Mouse (Mus musculus) midbrain, embryonic 12.5 days (tissue): Measurements from ENCODE around the gene Zfp345. TPM values are rescaled to one million over a fixed set of nuclear protein-coding genes. Genes with fewer than 3 reads are reported as not detected.
"Not testable (repeated sequence)": the region's sequence is repeated elsewhere in the genome, so short reads cannot be mapped to it uniquely, and the experiment has no call there.

Experiments
- ATAC-seq: fragments of 200-750 bp; cut with Nextera tagmentation; 2 replicates; pipeline ENCODE4 v1.8.0; 2017; ENCODE audit warnings: low read depth, moderate TSS enrichment, moderate library complexity; ENCODE audit not compliant: low FRiP score
- H3K27ac ChIP-seq: fragments of 300-500 bp; sonication (generic); replicated peaks from 2 replicates; pipeline ENCODE4 v1.5.1; 2016; ENCODE audit warnings: mild to moderate bottlenecking
- H3K27me3 ChIP-seq: fragments of 300-500 bp; sonication (generic); 2 replicates; pipeline ENCODE4 v1.6.1; 2016; ENCODE audit warnings: mild to moderate bottlenecking
- H3K36me3 ChIP-seq: fragments of 300-500 bp; sonication (generic); 2 replicates; pipeline ENCODE4 v1.6.1; 2016
- H3K4me1 ChIP-seq: fragments of 300-500 bp; sonication (generic); 2 replicates; pipeline ENCODE4 v1.6.1; 2016
- H3K4me2 ChIP-seq: fragments of 300-500 bp; sonication (generic); replicated peaks from 2 replicates; pipeline ENCODE4 v1.6.1; 2016; ENCODE audit warnings: mild to moderate bottlenecking, moderate library complexity
- H3K4me3 ChIP-seq: fragments of 300-500 bp; sonication (generic); 2 replicates; pipeline ENCODE4 v1.5.1; 2016; ENCODE audit warnings: mild to moderate bottlenecking
- H3K9ac ChIP-seq: fragments of 300-500 bp; sonication (generic); replicated peaks from 2 replicates; pipeline ENCODE4 v1.6.1; 2016; ENCODE audit warnings: mild to moderate bottlenecking, moderate library complexity
- H3K9me3 ChIP-seq: fragments of 300-500 bp; sonication (generic); 2 replicates; pipeline ENCODE4 v1.6.1; 2016; ENCODE audit warnings: mild to moderate bottlenecking
- WGBS: fragments of 180-500 bp; shearing (Covaris S2); methylation state at CpG from one replicate; pipeline ENCODE4 v1.1.7; 2016; 5-methylcytosine and 5-hydroxymethylcytosine counted together
- polyA plus RNA-seq: library from polyadenylated mRNA; unstranded; fragments of >200 nt; fragmentation: Nextera tagmentation; extraction: Ambion mirVana; gene quantifications from 2 replicates; pipeline ENCODE4 v1.2.1, GENCODE M21; 2016

Zfp345 gene
- not detected in 2 replicates for polyA plus RNA-seq

- H3K27me3 ChIP-seq, H3K36me3 ChIP-seq, H3K4me1 ChIP-seq, H3K4me2 ChIP-seq, H3K27ac ChIP-seq, H3K9ac ChIP-seq, H3K9me3 ChIP-seq, ATAC-seq, H3K4me3 ChIP-seq: not testable (repeated sequence)
- WGBS: 78% methylated on average over 8 of the region's 8 CpGs
Measured at GRCm38 (mm10) chr2:150484939-150485778, at the start of gene Zfp345. Zfp345 (minus strand) TSS chr2:150485091.

GRCm38 (mm10) chr2:150525703-150526207 is 40.9 kb upstream of the Zfp345 start:
- peaks cover 18% of the 10 kb centered on the region for H3K27me3 ChIP-seq
- ATAC-seq: peak; percentile 81
- WGBS: 2% methylated on average over 42 of the region's 42 CpGs

GRCm38 (mm10) chr2:150512837-150513236 is 27.9 kb upstream of the Zfp345 start:
- H3K36me3 ChIP-seq: no peaks in the 10 kb centered on the region
- no peak for ATAC-seq
- 83% methylated on average over 3 of the region's 3 CpGs for WGBS
- no peak overlapping the region for H3K4me3 ChIP-seq
- no peak overlapping the region for H3K4me2 ChIP-seq
- H3K27ac ChIP-seq: no peak overlapping the region
- H3K9ac ChIP-seq: no peak overlapping the region
- H3K27me3 ChIP-seq: no peaks in the 10 kb centered on the region
- H3K9me3 ChIP-seq: 0 out of 2 replicates have a peak, but pooled peaks cover 4% of the 10 kb centered on the region
- H3K4me1 ChIP-seq: no peaks in the 10 kb centered on the region

More at GRCm38 (mm10) chr2:150525703-150526207, 40.9 kb upstream of the Zfp345 start:
- H3K4me2 ChIP-seq: peak overlapping the region; percentile 83
- no peaks in the 10 kb centered on the region for H3K36me3 ChIP-seq
- H3K27ac ChIP-seq: no peak overlapping the region
- H3K4me3 ChIP-seq: peak overlapping the region; percentile 46
- H3K9ac ChIP-seq: peak overlapping the region; percentile 37; the same call in 1 of the 2 replicates
- no peaks in the 10 kb centered on the region for H3K9me3 ChIP-seq
- peaks cover 6% of the 10 kb centered on the region for H3K4me1 ChIP-seq

- peak overlapping the region; percentile 32 for H3K4me3 ChIP-seq
- H3K9ac ChIP-seq, H3K27ac ChIP-seq, H3K27me3 ChIP-seq, H3K9me3 ChIP-seq, H3K36me3 ChIP-seq, H3K4me1 ChIP-seq: not testable (repeated sequence)
- 48% methylated on average over 60 of the region's 60 CpGs for WGBS
- peak overlapping the region; percentile 40 for H3K4me2 ChIP-seq
- peak; percentile 47; the same call in 1 of the 2 replicates for ATAC-seq
Measured at GRCm38 (mm10) chr2:150500124-150500973, 15.5 kb upstream of the Zfp345 start.

GRCm38 (mm10) chr2:150493031-150493430 is 8.1 kb upstream of the Zfp345 start:
- ATAC-seq: no peak
- Histone ChIP-seq H3K4me3 (no peak overlapping the region), H3K4me1 (no peaks in the 10 kb centered on the region), H3K9me3 (no peaks in the 10 kb centered on the region), H3K4me2 (no peak overlapping the region), H3K9ac (no peak overlapping the region), H3K36me3 (no peaks in the 10 kb centered on the region), H3K27ac (no peak overlapping the region), H3K27me3 (no peaks in the 10 kb centered on the region)
- WGBS: 69% methylated on average over 2 of the region's 2 CpGs

- WGBS: under 1% methylated on average over 18 of the region's 18 CpGs
- peak within 1 kb of the TSS; percentile 56 for H3K4me2 ChIP-seq
- H3K9me3 ChIP-seq, H3K27me3 ChIP-seq, H3K4me1 ChIP-seq, H3K27ac ChIP-seq, H3K36me3 ChIP-seq: not testable (repeated sequence)
- peak; percentile 100 for ATAC-seq
- peak within 1 kb of the TSS; percentile 53 for H3K4me3 ChIP-seq
- H3K9ac ChIP-seq: peak within 1 kb of the TSS; percentile 63
Measured at GRCm38 (mm10) chr2:150451180-150451919, 33.5 kb downstream of the Zfp345 start, which contains the start of gene Zfp442. Zfp442 (minus strand) TSS chr2:150451486.

- ATAC-seq, H3K9ac ChIP-seq, H3K4me3 ChIP-seq, H3K4me1 ChIP-seq, H3K27ac ChIP-seq, H3K4me2 ChIP-seq, H3K27me3 ChIP-seq: not testable (repeated sequence)
- 100% methylated on average over 1 of the region's 1 CpGs for WGBS
- Histone ChIP-seq H3K9me3 (peaks cover 16% of the 10 kb centered on the region), H3K36me3 (peaks cover 14% of the 10 kb centered on the region)
Measured at GRCm38 (mm10) chr2:150439084-150439483, 45.8 kb downstream of the Zfp345 start.

Other genes with a start within 250 kb of the Zfp345 start
- 4.1 and 5.0 TPM in 2 replicates for gene Gm21994, start 229.5 kb downstream of the Zfp345 start, polyA plus RNA-seq
- gene Gm14124, start 227.6 kb downstream of the Zfp345 start, polyA plus RNA-seq: not detected in 2 replicates
- gene Gm10130, start 161.4 kb downstream of the Zfp345 start, polyA plus RNA-seq: 1.3 and 1.4 TPM in 2 replicates
- gene 3300002I08Rik, start 122.3 kb downstream of the Zfp345 start, polyA plus RNA-seq: 11.3 and 11.8 TPM in 2 replicates
- gene Zfp442, start 33.6 kb downstream of the Zfp345 start, polyA plus RNA-seq: 9.4 and 9.8 TPM in 2 replicates
- gene Cst7, start 85.3 kb upstream of the Zfp345 start, polyA plus RNA-seq: not detected in 2 replicates
- gene Apmap, start 123.5 kb upstream of the Zfp345 start, polyA plus RNA-seq: 37.1 and 38.4 TPM in 2 replicates
- gene Acss1, start 183.4 kb upstream of the Zfp345 start, polyA plus RNA-seq: 25.1 and 26.8 TPM in 2 replicates
- gene Vsx1, start 204.3 kb upstream of the Zfp345 start, polyA plus RNA-seq: 0.09 and 0.13 TPM in 2 replicates